Mouse (Mus musculus): ENCODE measurements around the gene Cst10. TPM values are rescaled to one million over a fixed set of nuclear protein-coding genes. Genes with fewer than 3 reads are reported as not detected.

The Cst10 gene
- polyA plus RNA-seq (2015; fragmentation: Nextera tagmentation; extraction: Ambion mirVana): not detected in 2 replicates

- H3K9me3 ChIP-seq (replicated peaks; ENCODE audit: control insufficient read depth, low read length): no peaks in the 10 kb centered on the region
- ATAC-seq (ENCODE audit: low read depth): no peak
These were observed at the start of gene Cst10 for GRCm38 (mm10) chr2:149404757-149405156. Gene Cst10, plus strand, starts transcription at chr2:149405057.

GRCm38 (mm10) chr2:149392951-149393350 is 11.9 kb upstream of the Cst10 start:
- no peak overlapping the region for H3K27ac ChIP-seq (ENCODE audit: low read length)
- H3K9ac ChIP-seq (ENCODE audit: low read depth, low read length): no peak overlapping the region
- H3K27me3 ChIP-seq (ENCODE audit: control insufficient read depth, insufficient read depth, low read depth, low read length): no peaks in the 10 kb centered on the region
- ATAC-seq (ENCODE audit: low read depth): no peak
- H3K4me1 ChIP-seq (ENCODE audit: control insufficient read depth, low read depth, low read length): no peaks in the 10 kb centered on the region
- H3K4me3 ChIP-seq (ENCODE audit: low read depth, low read length): no peak overlapping the region
- H3K9me3 ChIP-seq (replicated peaks; ENCODE audit: control insufficient read depth, low read length): no peaks in the 10 kb centered on the region
- WGBS (ENCODE audit: insufficient replicate concordance): 36% methylated on average over 3 of the region's 3 CpGs
- no peak overlapping the region for H3K4me2 ChIP-seq (ENCODE audit: low read depth, low read length)
- no peaks in the 10 kb centered on the region for H3K36me3 ChIP-seq (ENCODE audit: control insufficient read depth, insufficient read depth)

More at GRCm38 (mm10) chr2:149404757-149405156, at the start of gene Cst10:
- Histone ChIP-seq H3K27me3 (ENCODE audit: control insufficient read depth, insufficient read depth, low read depth, low read length) (no peaks in the 10 kb centered on the region), H3K4me2 (ENCODE audit: low read depth, low read length) (no peak within 1 kb of the TSS), H3K4me1 (ENCODE audit: control insufficient read depth, low read depth, low read length) (no peaks in the 10 kb centered on the region), H3K4me3 (ENCODE audit: low read depth, low read length) (no peak within 1 kb of the TSS), H3K9ac (ENCODE audit: low read depth, low read length) (no peak within 1 kb of the TSS), H3K27ac (ENCODE audit: low read length) (no peak within 1 kb of the TSS), H3K36me3 (ENCODE audit: control insufficient read depth, insufficient read depth) (no peaks in the 10 kb centered on the region)
- 67% methylated on average over 1 of the region's 1 CpGs for WGBS (ENCODE audit: insufficient replicate concordance)

GRCm38 (mm10) chr2:149422564-149422963 is 17.7 kb downstream of the Cst10 start:
- Histone ChIP-seq H3K4me2 (ENCODE audit: low read depth, low read length) (no peak overlapping the region), H3K4me3 (ENCODE audit: low read depth, low read length) (no peak overlapping the region), H3K27ac (ENCODE audit: low read length) (no peak overlapping the region), H3K4me1 (ENCODE audit: control insufficient read depth, low read depth, low read length) (no peaks in the 10 kb centered on the region), H3K9me3 (replicated peaks; ENCODE audit: control insufficient read depth, low read length) (no peaks in the 10 kb centered on the region), H3K9ac (ENCODE audit: low read depth, low read length) (no peak overlapping the region), H3K36me3 (ENCODE audit: control insufficient read depth, insufficient read depth) (no peaks in the 10 kb centered on the region), H3K27me3 (ENCODE audit: control insufficient read depth, insufficient read depth, low read depth, low read length) (no peaks in the 10 kb centered on the region)
- WGBS (ENCODE audit: insufficient replicate concordance): 25% methylated on average over 3 of the region's 4 CpGs
- no peak for ATAC-seq (ENCODE audit: low read depth)
